Mouse (Mus musculus) embryo, embryonic 11 days (tissue): ENCODE measurements at regions not wholly inside any gene's neighbourhood (a gene's known extent, or its start where the extent isn't known, plus 50 kb on each side); places are given as distances from the start of the nearest gene placed in this dataset.

Source experiments
- DNase-seq: peaks from one replicate; pipeline ENCODE4 v3.0.0-alpha.2; 2015

- DNase-seq = no peak
Observed at GRCm38 (mm10) chr15:62327481-62327880, 1404.7 kb upstream of the A1bg start.

- no peak for DNase-seq
Observed at GRCm38 (mm10) chr15:62326524-62326923, 1403.7 kb upstream of the A1bg start.

GRCm38 (mm10) chr15:62325451-62326290 is 1402.9 kb upstream of the A1bg start:
- DNase-seq = no peak

- no peak for DNase-seq
Observed at GRCm38 (mm10) chr15:62320966-62321365, 1398.2 kb upstream of the A1bg start.

GRCm38 (mm10) chr15:62314449-62314848 is 1391.6 kb upstream of the A1bg start:
- DNase-seq = no peak

- DNase-seq = no peak
Observed at GRCm38 (mm10) chr15:62302233-62302632, 1379.4 kb upstream of the A1bg start.

- DNase-seq = no peak
Observed at GRCm38 (mm10) chr15:62301567-62301966, 1378.8 kb upstream of the A1bg start.

- DNase-seq = no peak
Observed at GRCm38 (mm10) chr15:62297138-62297537, 1374.3 kb upstream of the A1bg start.

- DNase-seq = peak; percentile 33
Observed at GRCm38 (mm10) chr15:62295233-62295927, 1372.6 kb upstream of the A1bg start.

GRCm38 (mm10) chr15:62294786-62295185 is 1372.0 kb upstream of the A1bg start:
- no peak for DNase-seq

- no peak for DNase-seq
Observed at GRCm38 (mm10) chr15:62292876-62293275, 1370.1 kb upstream of the A1bg start.

GRCm38 (mm10) chr15:62290687-62291086 is 1367.9 kb upstream of the A1bg start:
- DNase-seq = no peak

- DNase-seq = peak; percentile 29
Observed at GRCm38 (mm10) chr15:62286666-62287655, 1364.1 kb upstream of the A1bg start.

- no peak for DNase-seq
Observed at GRCm38 (mm10) chr15:62284606-62285531, 1362.1 kb upstream of the A1bg start.

- DNase-seq = no peak
Observed at GRCm38 (mm10) chr15:62283661-62284429, 1361.0 kb upstream of the A1bg start.

GRCm38 (mm10) chr15:62282646-62283045 is 1359.8 kb upstream of the A1bg start:
- no peak for DNase-seq

- no peak for DNase-seq
Observed at GRCm38 (mm10) chr15:62282116-62282515, 1359.3 kb upstream of the A1bg start.

- no peak for DNase-seq
Observed at GRCm38 (mm10) chr15:62279526-62279925, 1356.7 kb upstream of the A1bg start.

- DNase-seq = no peak
Observed at GRCm38 (mm10) chr15:62274818-62275217, 1352.0 kb upstream of the A1bg start.

GRCm38 (mm10) chr15:62273855-62274488 is 1351.2 kb upstream of the A1bg start:
- DNase-seq = no peak
